In genomic region chr2:170712658-170713285, GRCm38 (mm10) we compare ENCODE assay signal across 18 mouse cellular contexts. TPM values are rescaled to one million over a fixed set of nuclear protein-coding genes. Genes with fewer than 3 reads are reported as not detected.
"Had no signal": no experiment of that assay in that cellular context is flagged by ENCODE, and none has a peak within 500 bp of the region (broad histone marks: within the 10 kb centered on the region; RNA-seq: fewer than 3 reads in every experiment).

No protein-coding gene starts in this region.

- ATAC-seq: lung, postnatal 0 days; midbrain, embryonic 15.5 days had no signal

- H3K4me3 ChIP-seq: kidney, embryonic 15.5 days; left cerebral cortex, adult 2 months; liver, embryonic 13.5 days; midbrain, embryonic 12.5 days; midbrain, embryonic 15.5 days; neural tube, embryonic 12.5 days; neural tube, embryonic 15.5 days; stomach, embryonic 15.5 days had no signal

- H3K27me3 ChIP-seq: kidney, embryonic 15.5 days; liver, embryonic 13.5 days; midbrain, embryonic 12.5 days; midbrain, embryonic 15.5 days; neural tube, embryonic 12.5 days; neural tube, embryonic 15.5 days; stomach, embryonic 15.5 days had no signal

- DNase-seq: kidney, postnatal 10 days; kidney, postnatal 36 days; layer of hippocampus, postnatal 36 days; liver, embryonic 13.5 days; lung, embryonic 14.5 days; right cerebral cortex, postnatal 25 days; spleen, adult 18-20 months; thymus, postnatal 25 days had no signal

- H3K9ac ChIP-seq: kidney, embryonic 15.5 days; liver, embryonic 13.5 days; lung, embryonic 14.5 days; midbrain, embryonic 12.5 days; midbrain, embryonic 15.5 days; neural tube, embryonic 12.5 days; neural tube, embryonic 15.5 days; stomach, embryonic 15.5 days had no signal

- H3K4me2 ChIP-seq: kidney, embryonic 15.5 days; liver, embryonic 13.5 days; lung, embryonic 14.5 days; midbrain, embryonic 12.5 days; midbrain, embryonic 15.5 days; neural tube, embryonic 12.5 days; neural tube, embryonic 15.5 days; stomach, embryonic 15.5 days had no signal

- H3K9me3 ChIP-seq: kidney, embryonic 15.5 days; midbrain, embryonic 12.5 days; midbrain, embryonic 15.5 days; neural tube, embryonic 12.5 days; neural tube, embryonic 15.5 days; stomach, embryonic 15.5 days had no signal

- H3K36me3 ChIP-seq: kidney, embryonic 15.5 days; liver, embryonic 13.5 days; midbrain, embryonic 12.5 days; midbrain, embryonic 15.5 days; neural tube, embryonic 12.5 days; neural tube, embryonic 15.5 days; stomach, embryonic 15.5 days had no signal

- H3K27ac ChIP-seq: kidney, embryonic 15.5 days; left cerebral cortex, adult 2 months; liver, embryonic 13.5 days; macrophage; midbrain, embryonic 12.5 days; midbrain, embryonic 15.5 days; neural tube, embryonic 12.5 days; neural tube, embryonic 15.5 days; stomach, embryonic 15.5 days had no signal

- H3K4me1 ChIP-seq: kidney, embryonic 15.5 days; liver, embryonic 13.5 days; midbrain, embryonic 15.5 days; neural tube, embryonic 12.5 days; neural tube, embryonic 15.5 days; stomach, embryonic 15.5 days had no signal

RNA-seq across cellular contexts. Expression of gene Dok5, which starts 18.8 kb away (rescaled TPM):
- total RNA-seq: megakaryocyte, adult 5-6 weeks had no signal
- polyA plus RNA-seq: macrophage had no signal
